Mouse (Mus musculus) layer of hippocampus, adult 18-20 months (tissue): ENCODE data around the gene Ccdc40. TPM values are rescaled to one million over a fixed set of nuclear protein-coding genes. Genes with fewer than 3 reads are reported as not detected.
"Not testable (repeated sequence)": the region's sequence is repeated elsewhere in the genome, so short reads cannot be mapped to it uniquely, and the experiment has no call there.

Source experiments
- DNase-seq, 2 experiments: peaks; one replicate each; pipeline ENCODE4 v3.0.0; 2022; ENCODE audit warnings: low spot score in 2 of 2
- total RNA-seq, 2 experiments: library from RNA; stranded (reverse); gene quantifications; 2 replicates each; pipeline ENCODE4 v1.2.3; 2021

The Ccdc40 gene
- total RNA-seq, 2 experiments from 2014 or later = 2.3 to 2.7 TPM

GRCm38 (mm10) chr11:119273186-119273930 lies 45.0 kb downstream of the Ccdc40 start:
- DNase-seq = no peak

- no peak for DNase-seq
These were observed 52.7 kb downstream of the Ccdc40 start for GRCm38 (mm10) chr11:119281030-119281429.

GRCm38 (mm10) chr11:119285791-119286527 lies 57.6 kb downstream of the Ccdc40 start:
- DNase-seq = no peak

- no peak for DNase-seq
These were observed 59.0 kb downstream of the Ccdc40 start for GRCm38 (mm10) chr11:119287207-119287992.

- DNase-seq = not testable (repeated sequence)
These were observed 64.5 kb downstream of the Ccdc40 start for GRCm38 (mm10) chr11:119292861-119293260.

GRCm38 (mm10) chr11:119297996-119298395 lies 69.6 kb downstream of the Ccdc40 start:
- DNase-seq = no peak

- no peak for DNase-seq
These were observed 70.5 kb downstream of the Ccdc40 start for GRCm38 (mm10) chr11:119298917-119299316.

- peak; percentile 90 to 94 for DNase-seq
These were observed 71.2 kb downstream of the Ccdc40 start, which contains the start of gene Eif4a3 for GRCm38 (mm10) chr11:119299391-119300245. TSS of gene Eif4a3 (minus strand) at chr11:119300089.

GRCm38 (mm10) chr11:119300246-119300935 lies 72.0 kb downstream of the Ccdc40 start:
- no peak for DNase-seq

- DNase-seq = no peak
These were observed 72.6 kb downstream of the Ccdc40 start for GRCm38 (mm10) chr11:119300986-119301385.

GRCm38 (mm10) chr11:119304904-119305712 lies 76.7 kb downstream of the Ccdc40 start:
- DNase-seq = peak in 1 of 2 experiments; percentile 33

GRCm38 (mm10) chr11:119306762-119307657 lies 78.6 kb downstream of the Ccdc40 start:
- DNase-seq = no peak

- no peak for DNase-seq
These were observed 79.2 kb downstream of the Ccdc40 start, which contains the start of gene Card14 for GRCm38 (mm10) chr11:119307658-119307867. TSS of gene Card14 (plus strand) at chr11:119307768.

- DNase-seq = no peak
These were observed 79.5 kb downstream of the Ccdc40 start for GRCm38 (mm10) chr11:119307916-119308315.

GRCm38 (mm10) chr11:119310621-119311020 lies 82.2 kb downstream of the Ccdc40 start:
- DNase-seq = no peak

- no peak for DNase-seq
These were observed 86.0 kb downstream of the Ccdc40 start for GRCm38 (mm10) chr11:119314252-119314936.
